Mouse (Mus musculus) heart, embryonic 11.5 days (tissue): ENCODE results near the gene Ncor2. TPM values are rescaled to one million over a fixed set of nuclear protein-coding genes. Genes with fewer than 3 reads are reported as not detected.

Experiments used
- ATAC-seq: fragments of 200-750 bp; cut with Nextera tagmentation; replicated peaks from 2 replicates; pipeline ENCODE4 v1.8.0; 2017; ENCODE audit warnings: moderate library complexity; ENCODE audit not compliant: insufficient number of reproducible peaks, low FRiP score, low TSS enrichment
- H3K27ac ChIP-seq: fragments of 300-500 bp; sonication (generic); 2 replicates; pipeline ENCODE4 v1.5.1; 2014; ENCODE audit warnings: mild to moderate bottlenecking, low read depth, low read length
- H3K27me3 ChIP-seq: fragments of 300-500 bp; sonication (generic); 2 replicates; pipeline ENCODE4 v1.6.1; 2014; ENCODE audit warnings: mild to moderate bottlenecking, low read length, mixed read lengths; ENCODE audit not compliant: control insufficient read depth, insufficient read depth
- H3K36me3 ChIP-seq: fragments of 300-500 bp; sonication (generic); 2 replicates; pipeline ENCODE4 v1.6.1; 2014; ENCODE audit warnings: mild to moderate bottlenecking, low read length, moderate library complexity, mixed read lengths; ENCODE audit not compliant: control insufficient read depth, insufficient read depth
- H3K4me1 ChIP-seq: fragments of 300-500 bp; sonication (generic); 2 replicates; pipeline ENCODE4 v1.6.1; 2014; ENCODE audit warnings: low read length; ENCODE audit not compliant: control insufficient read depth, insufficient read depth
- H3K4me2 ChIP-seq: fragments of 300-500 bp; sonication (generic); 2 replicates; pipeline ENCODE4 v1.6.1; 2014; ENCODE audit warnings: mild to moderate bottlenecking, moderate library complexity
- H3K4me3 ChIP-seq: fragments of 300-500 bp; sonication (generic); 2 replicates; pipeline ENCODE4 v1.5.1; 2014; ENCODE audit warnings: low read depth, low read length
- H3K9ac ChIP-seq: fragments of 300-500 bp; sonication (generic); 2 replicates; pipeline ENCODE4 v1.6.1; 2014; ENCODE audit warnings: mild to moderate bottlenecking, low read depth, low read length, moderate library complexity
- H3K9me3 ChIP-seq: fragments of 300-500 bp; sonication (generic); replicated peaks from 2 replicates; pipeline ENCODE4 v1.6.1; 2016; ENCODE audit warnings: low read length; ENCODE audit not compliant: control insufficient read depth
- WGBS: fragments of 180-500 bp; shearing (Covaris S2); extraction: QIAGEN DNeasy Blood & Tissue Kit; methylation state at CpG from one replicate; pipeline ENCODE4 v1.1.7; 2014; ENCODE audit not compliant: insufficient replicate concordance; 5-methylcytosine and 5-hydroxymethylcytosine counted together
- polyA plus RNA-seq: library from polyadenylated mRNA; unstranded; fragments of >200 nt; fragmentation: Nextera tagmentation; extraction: Ambion mirVana; gene quantifications from 2 replicates; pipeline ENCODE4 v1.2.1, GENCODE M21; 2014

Gene Ncor2
- 14.3 and 18.8 TPM in 2 replicates for polyA plus RNA-seq

GRCm38 (mm10) chr5:125179007-125179734 lies at the start of gene Ncor2:
Ncor2 (minus strand) TSS chr5:125179219.
- H3K27ac ChIP-seq: peak within 1 kb of the TSS; percentile 94
- H3K4me1 ChIP-seq: peaks cover 47% of the 10 kb centered on the region
- ATAC-seq: peak; percentile 80
- H3K4me2 ChIP-seq: peak within 1 kb of the TSS; percentile 96
- no peaks in the 10 kb centered on the region for H3K9me3 ChIP-seq
- H3K4me3 ChIP-seq: peak within 1 kb of the TSS; percentile 87
- H3K9ac ChIP-seq: peak within 1 kb of the TSS; percentile 89
- no peaks in the 10 kb centered on the region for H3K36me3 ChIP-seq
- under 1% methylated on average over 53 of the region's 87 CpGs for WGBS
- H3K27me3 ChIP-seq: no peaks in the 10 kb centered on the region

GRCm38 (mm10) chr5:125227699-125228098 lies 48.7 kb upstream of the Ncor2 start:
- no peak for ATAC-seq
- Histone ChIP-seq H3K4me2 (no peak overlapping the region), H3K9me3 (no peaks in the 10 kb centered on the region), H3K27ac (no peak overlapping the region), H3K9ac (no peak overlapping the region), H3K27me3 (no peaks in the 10 kb centered on the region), H3K4me1 (peaks cover 3% of the 10 kb centered on the region; the same call in 1 of the 2 replicates), H3K4me3 (no peak overlapping the region), H3K36me3 (no peaks in the 10 kb centered on the region)
- 97% methylated on average over 4 of the region's 4 CpGs for whole genome bisulfite sequencing

DNA sequence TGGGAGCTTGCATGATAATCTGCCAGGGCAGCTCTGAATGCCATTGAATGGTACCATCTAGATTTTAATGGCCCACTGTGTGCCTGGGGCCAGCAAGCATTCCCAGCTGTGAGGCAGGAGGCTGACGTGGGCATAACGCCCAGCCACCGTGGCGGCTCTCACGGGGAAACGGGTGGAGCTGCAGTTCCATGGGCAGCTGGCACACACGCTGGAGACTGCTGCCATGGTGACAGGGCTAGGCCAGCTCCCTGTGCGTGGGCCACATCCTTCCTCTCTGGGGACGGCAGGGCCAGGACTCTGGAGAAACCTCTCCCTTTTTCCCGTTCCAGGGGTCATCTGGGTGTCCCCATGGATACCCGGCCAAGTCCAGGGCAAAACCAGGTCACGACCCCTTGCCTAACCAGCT lies 47.2 kb upstream of the Ncor2 start:
- H3K4me1 ChIP-seq: peaks cover 11% of the 10 kb centered on the region; the same call in 1 of the 2 replicates
- 72% methylated on average over 12 of the region's 12 CpGs for WGBS
- no peak overlapping the region for H3K9ac ChIP-seq
- no peaks in the 10 kb centered on the region for H3K27me3 ChIP-seq
- no peak for ATAC-seq
- H3K4me3 ChIP-seq: no peak overlapping the region
- H3K27ac ChIP-seq: no peak overlapping the region
- no peak overlapping the region for H3K4me2 ChIP-seq
- no peaks in the 10 kb centered on the region for H3K36me3 ChIP-seq
- no peaks in the 10 kb centered on the region for H3K9me3 ChIP-seq

GRCm38 (mm10) chr5:125224925-125225324 lies 45.9 kb upstream of the Ncor2 start:
- Histone ChIP-seq H3K4me3 (no peak overlapping the region), H3K27me3 (no peaks in the 10 kb centered on the region), H3K9ac (no peak overlapping the region), H3K9me3 (no peaks in the 10 kb centered on the region), H3K4me2 (no peak overlapping the region), H3K36me3 (no peaks in the 10 kb centered on the region), H3K27ac (no peak overlapping the region), H3K4me1 (peaks cover 8% of the 10 kb centered on the region; the same call in 1 of the 2 replicates)
- no peak for ATAC-seq
- 38% methylated on average over 3 of the region's 3 CpGs for WGBS

DNA sequence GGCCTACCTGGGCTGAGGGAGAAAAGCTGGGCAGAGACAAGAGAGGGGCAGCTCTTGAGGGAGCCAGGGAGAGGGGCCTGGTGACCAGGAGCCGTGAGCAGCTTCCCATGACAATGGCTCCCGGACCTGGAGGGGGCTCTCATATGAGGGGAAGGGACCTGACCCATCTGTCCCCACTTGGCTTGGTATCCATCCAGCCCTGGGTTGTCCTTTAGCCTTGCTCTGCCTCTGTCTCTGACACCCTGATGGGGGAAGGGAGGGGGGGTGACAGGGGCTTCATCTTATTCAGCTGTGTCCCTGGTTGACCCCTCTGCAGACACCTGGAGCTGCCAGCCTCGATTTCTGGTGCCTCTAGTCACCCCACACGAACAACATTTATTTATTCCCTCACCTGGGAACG lies 44.9 kb upstream of the Ncor2 start:
- 56% methylated on average over 5 of the region's 5 CpGs for WGBS
- ATAC-seq: no peak
- H3K4me3 ChIP-seq: no peak overlapping the region
- no peak overlapping the region for H3K4me2 ChIP-seq
- H3K36me3 ChIP-seq: no peaks in the 10 kb centered on the region
- H3K9me3 ChIP-seq: no peaks in the 10 kb centered on the region
- no peak overlapping the region for H3K27ac ChIP-seq
- H3K9ac ChIP-seq: no peak overlapping the region
- peaks cover 8% of the 10 kb centered on the region; the same call in 1 of the 2 replicates for H3K4me1 ChIP-seq
- no peaks in the 10 kb centered on the region for H3K27me3 ChIP-seq

DNA sequence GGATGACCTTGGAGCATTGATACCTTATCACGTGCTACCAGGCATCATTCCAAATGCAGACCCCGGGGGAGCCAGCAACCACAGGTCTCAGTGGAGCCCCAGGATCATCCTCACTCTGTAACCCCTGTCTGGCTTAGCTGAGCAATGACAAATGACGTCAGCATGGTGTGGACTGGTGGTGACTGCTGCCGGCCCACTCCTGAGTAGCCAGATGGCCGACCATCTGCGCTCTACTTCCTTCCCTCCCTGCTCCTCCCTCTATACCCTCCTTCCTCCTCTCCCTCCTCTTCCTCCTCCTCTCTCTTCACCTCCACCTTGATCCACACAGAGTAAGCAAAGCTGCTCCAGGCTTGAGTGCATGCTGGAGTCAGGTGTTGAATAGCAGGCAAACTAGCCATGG lies 43.7 kb upstream of the Ncor2 start:
- Histone ChIP-seq H3K9ac (no peak overlapping the region), H3K9me3 (no peaks in the 10 kb centered on the region), H3K4me3 (no peak overlapping the region), H3K27me3 (no peaks in the 10 kb centered on the region), H3K27ac (no peak overlapping the region), H3K4me1 (peaks cover 12% of the 10 kb centered on the region), H3K36me3 (no peaks in the 10 kb centered on the region), H3K4me2 (no peak overlapping the region)
- no peak for ATAC-seq
- WGBS: 30% methylated on average over 6 of the region's 6 CpGs

GRCm38 (mm10) chr5:125221868-125222267 lies 42.8 kb upstream of the Ncor2 start:
- Histone ChIP-seq H3K27me3 (no peaks in the 10 kb centered on the region), H3K4me2 (no peak overlapping the region), H3K9ac (no peak overlapping the region), H3K36me3 (no peaks in the 10 kb centered on the region), H3K27ac (no peak overlapping the region), H3K4me3 (no peak overlapping the region), H3K9me3 (no peaks in the 10 kb centered on the region), H3K4me1 (peaks cover 12% of the 10 kb centered on the region)
- WGBS: 79% methylated on average over 3 of the region's 3 CpGs
- ATAC-seq: no peak

GRCm38 (mm10) chr5:125217426-125218170 lies 38.6 kb upstream of the Ncor2 start:
- Histone ChIP-seq H3K4me3 (no peak overlapping the region), H3K9me3 (no peaks in the 10 kb centered on the region), H3K36me3 (no peaks in the 10 kb centered on the region), H3K9ac (no peak overlapping the region), H3K4me1 (peaks cover 23% of the 10 kb centered on the region), H3K27ac (no peak overlapping the region), H3K4me2 (no peak overlapping the region), H3K27me3 (no peaks in the 10 kb centered on the region)
- 67% methylated on average over 9 of the region's 9 CpGs for WGBS
- ATAC-seq: no peak
